Comparison of ENCODE assay signal across 16 mouse cellular contexts in genomic region chr15:11295016-11295415, GRCm38 (mm10).
DNase-seq lines count a peak whose midpoint lies in the region; ATAC-seq and TF ChIP-seq lines count a peak whose summit lies in the region.
"Had no signal": no experiment of that assay in that cellular context is flagged by ENCODE, and none has a peak within 500 bp of the region (broad histone marks: within the 10 kb centered on the region; RNA-seq: fewer than 3 reads in every experiment).

No protein-coding gene starts in this region.

- no peaks in the 10 kb centered on the region for H3K27me3 ChIP-seq in hindbrain, embryonic 14.5 days (ENCODE audit: control insufficient read depth, insufficient read depth, low read length)
- no peaks in the 10 kb centered on the region for H3K27me3 ChIP-seq in hindbrain, embryonic 10.5 days (ENCODE audit: insufficient read depth, poor library complexity, severe bottlenecking)
- H3K27me3 ChIP-seq in midbrain, postnatal 0 days (ENCODE audit: insufficient read depth, low read length) = no peaks in the 10 kb centered on the region
- H3K27me3 ChIP-seq in midbrain, embryonic 11.5 days (ENCODE audit: control insufficient read depth, insufficient read depth, low read length) = no peaks in the 10 kb centered on the region
- no peaks in the 10 kb centered on the region for H3K27me3 ChIP-seq in neural tube, embryonic 15.5 days (replicated peaks)
- H3K27me3 ChIP-seq: embryonic facial prominence, embryonic 15.5 days; limb, embryonic 13.5 days; neural tube, embryonic 13.5 days had no signal

- no peak overlapping the region for H3K27ac ChIP-seq in hindbrain, embryonic 14.5 days
- H3K27ac ChIP-seq in hindbrain, embryonic 10.5 days = no peak overlapping the region
- H3K27ac ChIP-seq in midbrain, postnatal 0 days (ENCODE audit: low read depth, low read length) = no peak overlapping the region
- no peak overlapping the region for H3K27ac ChIP-seq in midbrain, embryonic 11.5 days (ENCODE audit: low read depth, low read length)
- no peak overlapping the region for H3K27ac ChIP-seq in neural tube, embryonic 15.5 days (replicated peaks)
- H3K27ac ChIP-seq: embryonic facial prominence, embryonic 15.5 days; limb, embryonic 13.5 days; macrophage; neural tube, embryonic 13.5 days had no signal

- no peak for TF ChIP-seq CTCF in midbrain, postnatal 0 days (IDR thresholded peaks at IDR 0.05)

- peak; percentile 64; the same call in 1 of the 2 replicates for ATAC-seq in hindbrain, embryonic 14.5 days (ENCODE audit: low FRiP score)
- no peak for ATAC-seq in midbrain, postnatal 0 days (ENCODE audit: low FRiP score)
- ATAC-seq in midbrain, embryonic 11.5 days (ENCODE audit: low FRiP score) = no peak
- ATAC-seq in neural tube, embryonic 15.5 days (ENCODE audit: low FRiP score) = peak; percentile 53; the same call in 1 of the 2 replicates
- ATAC-seq: intestine, embryonic 16.5 days had no signal

- H3K4me3 ChIP-seq in hindbrain, embryonic 14.5 days (replicated peaks; ENCODE audit: low read length) = no peak overlapping the region
- no peak overlapping the region for H3K4me3 ChIP-seq in hindbrain, embryonic 10.5 days
- no peak overlapping the region for H3K4me3 ChIP-seq in midbrain, postnatal 0 days (ENCODE audit: low read depth, low read length)
- H3K4me3 ChIP-seq in midbrain, embryonic 11.5 days (ENCODE audit: low read depth, low read length) = no peak overlapping the region
- no peak overlapping the region for H3K4me3 ChIP-seq in neural tube, embryonic 15.5 days (replicated peaks)
- H3K4me3 ChIP-seq: embryonic facial prominence, embryonic 15.5 days; limb, embryonic 13.5 days; neural tube, embryonic 13.5 days had no signal

- no peaks in the 10 kb centered on the region for H3K9me3 ChIP-seq in hindbrain, embryonic 14.5 days (ENCODE audit: control insufficient read depth, low read length)
- no peaks in the 10 kb centered on the region for H3K9me3 ChIP-seq in hindbrain, embryonic 10.5 days
- no peaks in the 10 kb centered on the region for H3K9me3 ChIP-seq in midbrain, postnatal 0 days (ENCODE audit: low read length)
- H3K9me3 ChIP-seq in midbrain, embryonic 11.5 days (ENCODE audit: control insufficient read depth, low read length) = no peaks in the 10 kb centered on the region
- no peaks in the 10 kb centered on the region for H3K9me3 ChIP-seq in neural tube, embryonic 15.5 days (replicated peaks)
- H3K9me3 ChIP-seq: embryonic facial prominence, embryonic 15.5 days; limb, embryonic 13.5 days; neural tube, embryonic 13.5 days had no signal

- WGBS in hindbrain, embryonic 14.5 days = 57% methylated on average over 6 of the region's 6 CpGs
- WGBS in hindbrain, embryonic 10.5 days = 68% methylated on average over 6 of the region's 6 CpGs
- WGBS in midbrain, postnatal 0 days = 59% methylated on average over 6 of the region's 6 CpGs
- WGBS in midbrain, embryonic 11.5 days = 61% methylated on average over 6 of the region's 6 CpGs
- 64% methylated on average over 6 of the region's 6 CpGs for WGBS in neural tube, embryonic 15.5 days

- no peaks in the 10 kb centered on the region for H3K4me1 ChIP-seq in hindbrain, embryonic 14.5 days (replicated peaks; ENCODE audit: control insufficient read depth, insufficient read depth, low read length)
- 0 out of 2 replicates have a peak, but pooled peaks cover 3% of the 10 kb centered on the region for H3K4me1 ChIP-seq in hindbrain, embryonic 10.5 days (replicated peaks)
- H3K4me1 ChIP-seq in midbrain, postnatal 0 days (ENCODE audit: insufficient read depth, low read length) = no peaks in the 10 kb centered on the region; the same call in 1 of the 2 replicates
- no peaks in the 10 kb centered on the region for H3K4me1 ChIP-seq in midbrain, embryonic 11.5 days (ENCODE audit: control insufficient read depth, insufficient read depth, low read length)
- no peaks in the 10 kb centered on the region for H3K4me1 ChIP-seq in neural tube, embryonic 15.5 days
- H3K4me1 ChIP-seq: embryonic facial prominence, embryonic 15.5 days had no signal

- H3K4me2 ChIP-seq in hindbrain, embryonic 14.5 days (replicated peaks) = no peak overlapping the region
- H3K4me2 ChIP-seq in midbrain, postnatal 0 days (ENCODE audit: low read depth, low read length, poor library complexity, severe bottlenecking) = no peak overlapping the region
- H3K4me2 ChIP-seq in midbrain, embryonic 11.5 days = no peak overlapping the region
- no peak overlapping the region for H3K4me2 ChIP-seq in neural tube, embryonic 15.5 days
- H3K4me2 ChIP-seq: embryonic facial prominence, embryonic 15.5 days; limb, embryonic 13.5 days; neural tube, embryonic 13.5 days had no signal

- no peak overlapping the region for H3K9ac ChIP-seq in hindbrain, embryonic 14.5 days
- H3K9ac ChIP-seq in midbrain, postnatal 0 days (replicated peaks; ENCODE audit: low read length, poor library complexity, severe bottlenecking) = no peak overlapping the region
- H3K9ac ChIP-seq in midbrain, embryonic 11.5 days (ENCODE audit: low read length) = no peak overlapping the region
- no peak overlapping the region for H3K9ac ChIP-seq in neural tube, embryonic 15.5 days (replicated peaks)
- H3K9ac ChIP-seq: embryonic facial prominence, embryonic 15.5 days; limb, embryonic 13.5 days; neural tube, embryonic 13.5 days had no signal

- H3K36me3 ChIP-seq in hindbrain, embryonic 14.5 days (replicated peaks; ENCODE audit: control insufficient read depth, insufficient read depth) = no peaks in the 10 kb centered on the region
- no peaks in the 10 kb centered on the region for H3K36me3 ChIP-seq in hindbrain, embryonic 10.5 days
- H3K36me3 ChIP-seq in midbrain, postnatal 0 days (ENCODE audit: insufficient read depth, low read length) = no peaks in the 10 kb centered on the region
- H3K36me3 ChIP-seq in midbrain, embryonic 11.5 days (ENCODE audit: control insufficient read depth, insufficient read depth, low read length) = no peaks in the 10 kb centered on the region
- no peaks in the 10 kb centered on the region for H3K36me3 ChIP-seq in neural tube, embryonic 15.5 days
- H3K36me3 ChIP-seq: embryonic facial prominence, embryonic 15.5 days; limb, embryonic 13.5 days; neural tube, embryonic 13.5 days had no signal

- DNase-seq in adrenal gland, postnatal 36 days = peak; percentile 1 to 27
- DNase-seq in adrenal gland, postnatal 25 days = no peak
- DNase-seq in hindbrain, embryonic 14.5 days (ENCODE audit: low spot score) = no peak
- no peak for DNase-seq in hindbrain, embryonic 10.5 days (ENCODE audit: low spot score)
- DNase-seq in midbrain, postnatal 0 days (ENCODE audit: low spot score) = peak; percentile 27
- no peak for DNase-seq in midbrain, embryonic 11.5 days (ENCODE audit: low spot score, missing footprints)
- DNase-seq: B cell, adult 2 months; gastrocnemius, postnatal 25 days; heart, postnatal 14 days; thymus, postnatal 25 days had no signal

Comparison
In these comparisons a context has a peak if more than half of its experiments do, and no peak if none do; other contexts are left out.
1. DNase-seq: peak in adrenal gland, postnatal 36 days (2 of 2) and midbrain, postnatal 0 days (single experiment); none in adrenal gland, postnatal 25 days (single experiment), hindbrain, embryonic 14.5 days (single experiment), hindbrain, embryonic 10.5 days (single experiment) and midbrain, embryonic 11.5 days (single experiment).
2. ATAC-seq: peak in hindbrain, embryonic 14.5 days (single experiment) and neural tube, embryonic 15.5 days (single experiment); none in midbrain, postnatal 0 days (single experiment) and midbrain, embryonic 11.5 days (single experiment).